Mouse (Mus musculus) bone marrow, adult 2 months (tissue): ENCODE data around the gene Ggact.

Experiments used
- CTCF ChIP-seq: fragments of 200-500 bp; IDR thresholded peaks from 2 replicates; pipeline ENCODE4 v1.5.1; 2011; ENCODE audit warnings: low read length, control low read depth; ENCODE audit not compliant: control insufficient read depth, insufficient read depth
- POLR2A ChIP-seq: fragments of 200-500 bp; IDR thresholded peaks from 2 replicates; pipeline ENCODE4 v1.6.1; 2011; ENCODE audit warnings: low read depth, mild to moderate bottlenecking, control low read depth, low read length, borderline replicate concordance; ENCODE audit not compliant: control insufficient read depth

- TF ChIP-seq POLR2A: no peak
- TF ChIP-seq CTCF: no peak
Measured at GRCm38 (mm10) chr14:122876723-122877122, 36.8 kb downstream of the Ggact start.
